Mouse (Mus musculus): ENCODE data around the gene Rasgrp1. TPM values are rescaled to one million over a fixed set of nuclear protein-coding genes. Genes with fewer than 3 reads are reported as not detected.

The Rasgrp1 gene
- polyA plus RNA-seq, 1 experiment from 2014 or later = 0.86 TPM

DNA sequence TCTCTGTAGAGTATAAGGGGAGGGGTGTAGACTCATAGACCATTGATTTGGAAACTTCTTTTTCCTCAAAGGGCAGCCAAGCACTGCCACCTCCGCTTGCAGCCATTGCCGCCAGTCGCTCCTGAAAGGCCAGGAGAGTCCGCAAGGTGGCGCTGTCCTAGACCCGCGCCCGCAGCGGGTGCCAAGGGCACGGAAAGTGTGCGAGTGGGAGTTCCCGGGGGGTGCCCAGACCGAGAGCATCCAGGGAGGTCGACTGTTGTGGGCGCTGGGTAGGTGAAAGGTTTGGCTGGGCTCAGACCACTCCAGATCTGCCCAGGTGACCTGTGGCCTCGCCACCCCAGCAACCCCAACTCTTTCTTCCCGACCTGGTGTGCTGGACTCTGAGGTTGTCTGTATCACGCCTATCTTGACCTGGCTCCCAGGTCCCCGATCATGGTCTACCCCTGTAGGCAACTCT, 683 bp downstream of the Rasgrp1 start:
- ATAC-seq (replicated peaks; ENCODE audit: insufficient number of reproducible peaks, low FRiP score, low TSS enrichment, low read depth) (peak; percentile 55; the same call in 1 of the 2 replicates), DNase-seq (ENCODE audit: low spot score) (peak; percentile 76)
- Histone ChIP-seq H3K9me3 (replicated peaks; ENCODE audit: control insufficient read depth, low read length) (no peaks in the 10 kb centered on the region), H3K4me2 (ENCODE audit: low read depth, low read length) (peak overlapping the region; percentile 71), H3K4me3 (ENCODE audit: low read depth, low read length) (peak overlapping the region; percentile 51), H3K4me1 (ENCODE audit: control insufficient read depth, insufficient read depth, low read length) (no peaks in the 10 kb centered on the region), H3K27me3 (ENCODE audit: control insufficient read depth, insufficient read depth, low read length) (peaks cover 4% of the 10 kb centered on the region; the same call in 1 of the 2 replicates), H3K36me3 (replicated peaks; ENCODE audit: control insufficient read depth, insufficient read depth, low read depth, low read length) (no peaks in the 10 kb centered on the region), H3K27ac (replicated peaks; ENCODE audit: low read depth, low read length) (no peak overlapping the region), H3K9ac (replicated peaks; ENCODE audit: low read length) (peak overlapping the region; percentile 36; the same call in 1 of the 2 replicates)
- WGBS = under 1% methylated on average over 19 of the region's 19 CpGs

DNA sequence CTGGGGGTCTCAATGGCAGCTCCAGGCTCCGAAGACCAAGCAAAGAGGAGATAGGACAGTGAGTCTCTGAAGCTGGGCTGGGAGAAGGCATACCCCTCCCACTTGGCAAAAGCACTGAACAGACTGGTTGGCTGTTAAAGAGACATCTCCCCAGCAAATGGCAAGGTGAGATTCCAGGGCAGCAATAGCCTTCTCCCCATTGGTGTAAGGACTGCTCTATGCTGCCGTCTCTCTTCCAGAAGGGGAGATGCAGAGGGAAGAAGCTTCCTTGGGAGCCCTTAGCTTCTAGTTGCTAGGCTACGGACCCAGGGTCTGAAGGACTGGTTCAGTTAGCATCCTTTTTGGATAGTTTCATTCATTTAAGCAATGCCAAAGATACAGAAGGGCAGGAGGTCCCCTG, 4.3 kb downstream of the Rasgrp1 start:
- Histone ChIP-seq H3K27ac (replicated peaks; ENCODE audit: low read depth, low read length) (no peak overlapping the region), H3K4me2 (ENCODE audit: low read depth, low read length) (no peak overlapping the region), H3K27me3 (ENCODE audit: control insufficient read depth, insufficient read depth, low read length) (peaks cover 4% of the 10 kb centered on the region; the same call in 1 of the 2 replicates), H3K9ac (replicated peaks; ENCODE audit: low read length) (no peak overlapping the region), H3K9me3 (replicated peaks; ENCODE audit: control insufficient read depth, low read length) (no peaks in the 10 kb centered on the region), H3K36me3 (replicated peaks; ENCODE audit: control insufficient read depth, insufficient read depth, low read depth, low read length) (no peaks in the 10 kb centered on the region), H3K4me1 (ENCODE audit: control insufficient read depth, insufficient read depth, low read length) (no peaks in the 10 kb centered on the region), H3K4me3 (ENCODE audit: low read depth, low read length) (no peak overlapping the region)
- DNase-seq (ENCODE audit: low spot score) (no peak), ATAC-seq (replicated peaks; ENCODE audit: insufficient number of reproducible peaks, low FRiP score, low TSS enrichment, low read depth) (no peak)
- 54% methylated on average over 3 of the region's 3 CpGs for WGBS

DNA sequence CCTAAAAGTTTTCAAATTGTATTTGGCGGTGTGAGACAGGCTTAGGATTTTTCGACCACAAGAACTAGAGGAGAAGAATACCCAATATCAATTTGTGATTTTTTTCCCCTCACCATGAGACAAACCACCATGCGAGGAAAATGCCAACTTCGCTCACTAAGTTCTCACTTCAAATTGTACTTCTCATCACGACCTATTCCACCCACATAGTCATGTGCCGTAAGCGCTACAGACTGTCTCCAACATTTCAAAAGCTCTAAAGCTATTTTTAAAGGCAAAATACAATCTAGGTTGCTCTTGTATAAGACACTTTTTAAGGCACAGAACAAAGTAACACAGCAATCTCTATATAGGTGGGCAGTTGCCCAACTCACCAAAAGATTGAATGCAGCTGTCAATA, 4.9 kb downstream of the Rasgrp1 start:
- no peak overlapping the region for H3K9ac ChIP-seq (replicated peaks; ENCODE audit: low read length)
- WGBS = 92% methylated on average over 7 of the region's 7 CpGs
- no peak overlapping the region for H3K4me2 ChIP-seq (ENCODE audit: low read depth, low read length)
- DNase-seq (ENCODE audit: low spot score) (no peak), ATAC-seq (replicated peaks; ENCODE audit: insufficient number of reproducible peaks, low FRiP score, low TSS enrichment, low read depth) (no peak)
- H3K4me1 ChIP-seq (ENCODE audit: control insufficient read depth, insufficient read depth, low read length) = no peaks in the 10 kb centered on the region
- no peak overlapping the region for H3K27ac ChIP-seq (replicated peaks; ENCODE audit: low read depth, low read length)
- no peak overlapping the region for H3K4me3 ChIP-seq (ENCODE audit: low read depth, low read length)
- H3K36me3 ChIP-seq (replicated peaks; ENCODE audit: control insufficient read depth, insufficient read depth, low read depth, low read length) = no peaks in the 10 kb centered on the region
- no peaks in the 10 kb centered on the region for H3K9me3 ChIP-seq (replicated peaks; ENCODE audit: control insufficient read depth, low read length)
- H3K27me3 ChIP-seq (ENCODE audit: control insufficient read depth, insufficient read depth, low read length) = peaks cover 2% of the 10 kb centered on the region; the same call in 1 of the 2 replicates

DNA sequence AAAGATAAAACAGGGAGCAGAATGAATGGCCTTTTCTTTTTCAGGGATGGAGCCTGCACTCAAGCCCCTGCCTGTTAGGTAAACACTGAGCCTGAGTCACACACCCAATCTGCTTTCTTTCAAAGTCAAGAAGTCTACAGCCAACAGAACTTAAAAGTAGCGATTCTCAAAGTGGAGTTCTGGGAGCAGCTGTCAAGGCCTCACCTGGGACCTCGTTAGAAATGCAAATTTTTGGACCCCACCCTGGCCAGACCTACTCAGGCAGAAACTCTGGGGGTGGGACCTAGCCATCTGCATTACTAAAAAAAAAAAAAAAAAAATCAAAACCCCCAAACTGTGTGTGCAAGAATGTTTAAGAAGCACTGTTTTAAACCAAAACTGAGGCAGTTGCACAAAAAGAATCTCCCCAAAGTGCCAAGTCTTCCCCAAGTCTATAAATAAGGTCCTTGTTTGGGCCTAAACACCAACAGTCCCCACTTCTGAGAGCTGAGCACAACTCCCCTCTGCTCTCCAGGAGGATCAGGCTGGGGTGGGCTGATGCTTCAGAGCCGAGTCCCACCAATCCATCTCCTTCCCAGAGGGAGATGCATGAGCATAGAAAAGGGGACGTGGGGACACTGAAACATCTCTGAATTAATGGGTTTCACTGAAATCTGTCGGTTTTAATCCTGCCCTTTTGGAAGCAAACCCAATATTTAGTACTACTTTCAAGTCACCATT, 5.7 kb downstream of the Rasgrp1 start:
- 50% methylated on average over 5 of the region's 5 CpGs for whole genome bisulfite sequencing
- no peak for ATAC-seq (replicated peaks; ENCODE audit: insufficient number of reproducible peaks, low FRiP score, low TSS enrichment, low read depth)
- Histone ChIP-seq H3K9me3 (replicated peaks; ENCODE audit: control insufficient read depth, low read length) (no peaks in the 10 kb centered on the region), H3K36me3 (replicated peaks; ENCODE audit: control insufficient read depth, insufficient read depth, low read depth, low read length) (no peaks in the 10 kb centered on the region), H3K4me2 (ENCODE audit: low read depth, low read length) (no peak overlapping the region), H3K4me1 (ENCODE audit: control insufficient read depth, insufficient read depth, low read length) (no peaks in the 10 kb centered on the region), H3K27me3 (ENCODE audit: control insufficient read depth, insufficient read depth, low read length) (peaks cover 2% of the 10 kb centered on the region; the same call in 1 of the 2 replicates), H3K4me3 (ENCODE audit: low read depth, low read length) (no peak overlapping the region), H3K9ac (replicated peaks; ENCODE audit: low read length) (no peak overlapping the region), H3K27ac (replicated peaks; ENCODE audit: low read depth, low read length) (no peak overlapping the region)
- DNase-seq (ENCODE audit: low spot score) = no peak

DNA sequence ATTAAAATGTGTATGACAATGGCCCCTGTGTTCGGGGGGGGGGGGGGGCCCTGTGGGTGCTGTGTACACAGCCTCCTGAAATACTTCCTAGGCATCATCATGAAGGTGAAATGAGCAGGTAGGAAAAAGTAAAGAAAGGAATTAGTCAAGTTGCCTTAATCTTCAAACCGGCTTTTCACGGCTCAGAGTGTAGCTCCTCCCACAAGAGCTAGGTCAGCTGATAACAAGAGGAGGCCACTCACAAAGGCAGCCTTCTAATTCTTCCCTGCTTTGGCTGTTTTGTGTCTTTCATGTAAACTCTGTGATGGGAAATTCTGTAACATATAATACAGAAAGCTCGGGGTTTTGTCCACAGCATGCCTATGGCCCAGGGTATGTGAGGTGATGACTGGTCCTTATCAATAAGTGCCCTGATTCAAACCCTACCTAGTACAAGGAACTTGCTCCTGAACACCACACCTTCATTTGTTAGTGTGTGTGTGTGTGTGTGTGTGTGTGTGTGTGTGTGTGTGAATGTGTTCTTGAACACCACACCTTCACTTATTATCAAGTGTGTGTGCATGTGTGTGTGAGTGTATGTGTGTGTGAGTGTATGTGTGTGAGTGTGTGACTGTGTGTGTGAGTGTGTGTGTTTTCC, 7.1 kb downstream of the Rasgrp1 start:
- H3K4me3 ChIP-seq (ENCODE audit: low read depth, low read length) = no peak overlapping the region
- H3K27me3 ChIP-seq (ENCODE audit: control insufficient read depth, insufficient read depth, low read length) = no peaks in the 10 kb centered on the region
- H3K36me3 ChIP-seq (replicated peaks; ENCODE audit: control insufficient read depth, insufficient read depth, low read depth, low read length) = no peaks in the 10 kb centered on the region
- DNase-seq (ENCODE audit: low spot score) = no peak
- H3K27ac ChIP-seq (replicated peaks; ENCODE audit: low read depth, low read length) = no peak overlapping the region
- no peak for ATAC-seq (replicated peaks; ENCODE audit: insufficient number of reproducible peaks, low FRiP score, low TSS enrichment, low read depth)
- H3K4me1 ChIP-seq (ENCODE audit: control insufficient read depth, insufficient read depth, low read length) = no peaks in the 10 kb centered on the region
- no peaks in the 10 kb centered on the region for H3K9me3 ChIP-seq (replicated peaks; ENCODE audit: control insufficient read depth, low read length)
- no peak overlapping the region for H3K4me2 ChIP-seq (ENCODE audit: low read depth, low read length)
- no peak overlapping the region for H3K9ac ChIP-seq (replicated peaks; ENCODE audit: low read length)
- 33% methylated on average over 4 of the region's 4 CpGs for WGBS

DNA sequence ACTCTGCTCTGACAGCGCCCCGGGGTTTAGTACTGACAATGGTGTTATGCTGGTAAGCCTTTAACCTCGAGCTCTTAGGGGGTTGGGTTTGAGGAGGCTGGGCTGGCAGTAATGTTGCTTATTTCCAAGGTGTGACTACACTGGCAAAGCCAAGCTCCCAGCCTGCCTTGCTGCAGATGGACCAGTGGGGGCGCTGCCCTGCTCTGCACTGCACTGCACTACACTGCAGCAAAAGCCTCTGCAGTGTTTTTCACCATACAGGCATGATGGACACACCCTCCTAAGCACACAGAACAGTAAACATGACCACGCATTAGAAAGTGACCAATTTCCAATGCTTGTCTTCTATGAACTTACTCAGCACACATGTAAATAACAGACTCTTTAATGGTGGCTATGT, 11.2 kb downstream of the Rasgrp1 start:
- DNase-seq (ENCODE audit: low spot score) = no peak
- 57% methylated on average over 5 of the region's 5 CpGs for WGBS

DNA sequence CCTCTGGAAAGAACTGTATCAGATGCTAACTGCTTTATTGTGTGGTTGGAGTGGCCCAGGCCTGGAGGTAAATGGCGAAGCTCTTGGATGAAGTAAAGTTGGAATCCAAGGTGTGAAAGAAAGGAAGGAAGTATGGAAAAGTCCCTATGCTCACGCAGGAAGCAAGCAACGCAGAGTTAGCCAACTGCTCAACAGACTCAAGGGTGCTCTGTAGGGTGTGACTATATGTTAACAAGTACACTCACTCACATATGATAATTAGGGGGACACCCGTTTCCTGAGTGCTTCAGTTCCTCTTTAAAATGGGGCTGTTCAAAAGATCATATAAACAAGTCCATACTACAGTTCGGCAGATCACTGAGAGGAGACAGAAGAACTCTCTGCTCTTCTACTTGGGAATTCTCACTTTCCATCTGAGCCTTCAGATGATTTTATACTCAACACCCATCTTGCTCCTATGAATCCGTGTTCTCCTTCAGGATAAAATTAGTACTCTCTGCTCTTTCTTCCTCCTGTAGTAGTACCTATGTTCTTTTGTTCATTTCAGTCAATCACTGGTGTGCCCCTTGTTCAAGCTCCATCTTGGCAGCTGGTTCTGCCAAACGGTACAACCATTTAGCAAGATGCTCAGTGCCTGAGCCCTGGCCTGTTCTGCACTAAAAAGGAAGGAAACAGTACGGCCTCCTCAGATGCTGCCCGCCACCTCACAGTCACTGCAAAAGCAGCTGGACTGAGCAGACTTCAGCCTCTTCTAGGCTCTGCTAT, 14.1 kb downstream of the Rasgrp1 start:
- H3K27ac ChIP-seq (replicated peaks; ENCODE audit: low read depth, low read length) = no peak overlapping the region
- 80% methylated on average over 9 of the region's 9 CpGs for WGBS
- no peaks in the 10 kb centered on the region for H3K27me3 ChIP-seq (ENCODE audit: control insufficient read depth, insufficient read depth, low read length)
- H3K9me3 ChIP-seq (replicated peaks; ENCODE audit: control insufficient read depth, low read length) = no peaks in the 10 kb centered on the region
- H3K4me2 ChIP-seq (ENCODE audit: low read depth, low read length) = no peak overlapping the region
- no peaks in the 10 kb centered on the region for H3K4me1 ChIP-seq (ENCODE audit: control insufficient read depth, insufficient read depth, low read length)
- DNase-seq (ENCODE audit: low spot score) = no peak
- no peak for ATAC-seq (replicated peaks; ENCODE audit: insufficient number of reproducible peaks, low FRiP score, low TSS enrichment, low read depth)
- no peak overlapping the region for H3K9ac ChIP-seq (replicated peaks; ENCODE audit: low read length)
- H3K4me3 ChIP-seq (ENCODE audit: low read depth, low read length) = no peak overlapping the region
- H3K36me3 ChIP-seq (replicated peaks; ENCODE audit: control insufficient read depth, insufficient read depth, low read depth, low read length) = no peaks in the 10 kb centered on the region

More for the DNA sequence above, 11.2 kb downstream of the Rasgrp1 start:
- Histone ChIP-seq H3K9ac (replicated peaks; ENCODE audit: low read length) (no peak overlapping the region), H3K4me1 (ENCODE audit: control insufficient read depth, insufficient read depth, low read length) (no peaks in the 10 kb centered on the region), H3K27ac (replicated peaks; ENCODE audit: low read depth, low read length) (no peak overlapping the region), H3K4me2 (ENCODE audit: low read depth, low read length) (no peak overlapping the region), H3K27me3 (ENCODE audit: control insufficient read depth, insufficient read depth, low read length) (no peaks in the 10 kb centered on the region), H3K4me3 (ENCODE audit: low read depth, low read length) (no peak overlapping the region), H3K9me3 (replicated peaks; ENCODE audit: control insufficient read depth, low read length) (no peaks in the 10 kb centered on the region), H3K36me3 (replicated peaks; ENCODE audit: control insufficient read depth, insufficient read depth, low read depth, low read length) (no peaks in the 10 kb centered on the region)
- no peak for ATAC-seq (replicated peaks; ENCODE audit: insufficient number of reproducible peaks, low FRiP score, low TSS enrichment, low read depth)

All from embryonic facial prominence, embryonic 11.5 days (tissue).